Mouse (Mus musculus) hindbrain, postnatal 0 days (tissue): ENCODE measurements around the gene Olfr1308. TPM values are rescaled to one million over a fixed set of nuclear protein-coding genes. Genes with fewer than 3 reads are reported as not detected.

Experiments used
- ATAC-seq: fragments of 200-750 bp; cut with Nextera tagmentation; 2 replicates; pipeline ENCODE4 v1.8.0; 2017; ENCODE audit warnings: mild to moderate bottlenecking, moderate TSS enrichment, moderate library complexity
- DNase-seq: peaks from one replicate; pipeline ENCODE4 v3.0.0-alpha.2; 2015; ENCODE audit warnings: low spot score
- H3K27ac ChIP-seq: fragments of 300-500 bp; sonication (generic); 2 replicates; pipeline ENCODE4 v1.5.1; 2014; ENCODE audit warnings: mild to moderate bottlenecking
- H3K27me3 ChIP-seq: fragments of 300-500 bp; sonication (generic); 2 replicates; pipeline ENCODE4 v1.6.1; 2014; ENCODE audit warnings: low read length, mixed read lengths; ENCODE audit not compliant: insufficient read depth
- H3K36me3 ChIP-seq: fragments of 300-500 bp; sonication (generic); 2 replicates; pipeline ENCODE4 v1.6.1; 2014; ENCODE audit warnings: low read length, mixed read lengths; ENCODE audit not compliant: insufficient read depth
- H3K4me1 ChIP-seq: fragments of 300-500 bp; sonication (generic); 2 replicates; pipeline ENCODE4 v1.6.1; 2014; ENCODE audit warnings: antibody characterized with exemption, low read length, mixed read lengths; ENCODE audit not compliant: insufficient read depth
- H3K4me2 ChIP-seq: fragments of 300-500 bp; sonication (generic); 2 replicates; pipeline ENCODE4 v1.6.1; 2014; ENCODE audit warnings: low read depth, mild to moderate bottlenecking, low read length, moderate library complexity, mixed read lengths
- H3K4me3 ChIP-seq: fragments of 300-500 bp; sonication (generic); 2 replicates; pipeline ENCODE4 v1.5.1; 2014; ENCODE audit warnings: low read length
- H3K9ac ChIP-seq: fragments of 300-500 bp; sonication (generic); replicated peaks from 2 replicates; pipeline ENCODE4 v1.6.1; 2014; ENCODE audit warnings: mild to moderate bottlenecking, low read length, moderate library complexity, mixed read lengths
- H3K9me3 ChIP-seq: fragments of 300-500 bp; sonication (generic); 2 replicates; pipeline ENCODE4 v1.6.1; 2016; ENCODE audit warnings: low read length, mixed read lengths
- CTCF ChIP-seq: IDR thresholded peaks from 2 replicates; pipeline ENCODE4 v1.5.1; 2016; ENCODE audit warnings: antibody characterized with exemption, control low read depth, low read depth
- WGBS: fragments of 180-500 bp; shearing (Covaris S2); extraction: QIAGEN DNeasy Blood & Tissue Kit; methylation state at CpG from one replicate; pipeline ENCODE4 v1.1.7; 2014; 5-methylcytosine and 5-hydroxymethylcytosine counted together
- polyA plus RNA-seq: library from polyadenylated mRNA; unstranded; fragments of >200 nt; fragmentation: Nextera tagmentation; extraction: Ambion mirVana; gene quantifications from 2 replicates; pipeline ENCODE4 v1.2.1, GENCODE M21; 2015
- total RNA-seq: library from RNA; depleted of rRNA; stranded (reverse); fragments of >200 nt; gene quantifications from 2 replicates; pipeline ENCODE4 v1.2.3, GENCODE M21; 2014; rRNA removed

The Olfr1308 gene
- total RNA-seq = not detected in 2 replicates
- not detected in 2 replicates for polyA plus RNA-seq

GRCm38 (mm10) chr2:111964844-111965243, at the start of gene Olfr1308:
Gene Olfr1308, minus strand, starts transcription at chr2:111964944.
- H3K4me2 ChIP-seq = no peak within 1 kb of the TSS
- H3K4me3 ChIP-seq = no peak within 1 kb of the TSS
- H3K27me3 ChIP-seq = no peaks in the 10 kb centered on the region
- no peak for DNase-seq
- H3K9me3 ChIP-seq = no peaks in the 10 kb centered on the region
- no peak within 1 kb of the TSS for H3K9ac ChIP-seq
- H3K36me3 ChIP-seq = no peaks in the 10 kb centered on the region
- 56% methylated on average over 1 of the region's 1 CpGs for WGBS
- H3K27ac ChIP-seq = no peak within 1 kb of the TSS
- H3K4me1 ChIP-seq = no peaks in the 10 kb centered on the region
- no peak for ATAC-seq
- TF ChIP-seq CTCF = no peak

- Histone ChIP-seq H3K36me3 (no peaks in the 10 kb centered on the region), H3K27me3 (no peaks in the 10 kb centered on the region), H3K27ac (no peak within 1 kb of the TSS), H3K9ac (no peak within 1 kb of the TSS), H3K4me2 (no peak within 1 kb of the TSS), H3K9me3 (0 out of 2 replicates have a peak, but pooled peaks cover 2% of the 10 kb centered on the region), H3K4me3 (no peak within 1 kb of the TSS), H3K4me1 (no peaks in the 10 kb centered on the region)
- TF ChIP-seq CTCF = no peak
- ATAC-seq (no peak), DNase-seq (no peak)
These were observed 47.9 kb upstream of the Olfr1308 start, which contains the start of gene Olfr1310 for GRCm38 (mm10) chr2:112012608-112013007. Gene Olfr1310, minus strand, starts transcription at chr2:112012708.

GRCm38 (mm10) chr2:111990181-111990580, 25.4 kb upstream of the Olfr1308 start, which contains the start of gene Olfr1309:
Gene Olfr1309, minus strand, starts transcription at chr2:111990281.
- ATAC-seq (no peak), DNase-seq (no peak)
- H3K4me1 ChIP-seq = no peaks in the 10 kb centered on the region
- no peak within 1 kb of the TSS for H3K27ac ChIP-seq
- H3K9me3 ChIP-seq = no peaks in the 10 kb centered on the region
- 67% methylated on average over 1 of the region's 1 CpGs for WGBS
- TF ChIP-seq CTCF = no peak
- no peaks in the 10 kb centered on the region for H3K36me3 ChIP-seq
- no peak within 1 kb of the TSS for H3K9ac ChIP-seq
- H3K4me2 ChIP-seq = no peak within 1 kb of the TSS
- H3K27me3 ChIP-seq = no peaks in the 10 kb centered on the region
- no peak within 1 kb of the TSS for H3K4me3 ChIP-seq

- Histone ChIP-seq H3K27ac (no peak within 1 kb of the TSS), H3K4me1 (no peaks in the 10 kb centered on the region), H3K9ac (no peak within 1 kb of the TSS), H3K27me3 (no peaks in the 10 kb centered on the region), H3K4me2 (no peak within 1 kb of the TSS), H3K9me3 (no peaks in the 10 kb centered on the region), H3K36me3 (no peaks in the 10 kb centered on the region), H3K4me3 (no peak within 1 kb of the TSS)
- ATAC-seq = no peak
- WGBS = 74% methylated on average over 1 of the region's 1 CpGs
- DNase-seq = no peak
- TF ChIP-seq CTCF = no peak
These were observed 15.4 kb downstream of the Olfr1308 start, which contains the start of gene Olfr1307 for GRCm38 (mm10) chr2:111949340-111949739. Gene Olfr1307, minus strand, starts transcription at chr2:111949440.

GRCm38 (mm10) chr2:111916171-111916570, 48.6 kb downstream of the Olfr1308 start, which contains the start of gene Olfr1306:
Gene Olfr1306, minus strand, starts transcription at chr2:111916271.
- Histone ChIP-seq H3K4me3 (no peak within 1 kb of the TSS), H3K36me3 (no peaks in the 10 kb centered on the region), H3K27me3 (no peaks in the 10 kb centered on the region), H3K9ac (no peak within 1 kb of the TSS), H3K9me3 (no peaks in the 10 kb centered on the region), H3K27ac (no peak within 1 kb of the TSS), H3K4me2 (no peak within 1 kb of the TSS), H3K4me1 (no peaks in the 10 kb centered on the region)
- ATAC-seq = no peak
- 83% methylated on average over 1 of the region's 1 CpGs for WGBS
- DNase-seq = no peak
- TF ChIP-seq CTCF = no peak

Other genes starting within 250 kb of the Olfr1308 start
- gene Olfr1301, start 213.9 kb downstream of the Olfr1308 start, total RNA-seq = not detected in 2 replicates
- not detected in 2 replicates for gene Olfr1301, start 213.9 kb downstream of the Olfr1308 start, polyA plus RNA-seq
- gene Olfr1302, start 187.5 kb downstream of the Olfr1308 start, total RNA-seq = not detected in 2 replicates
- 0.10 TPM in 1 of 2 replicates, not detected in the other for gene Olfr1302, start 187.5 kb downstream of the Olfr1308 start, polyA plus RNA-seq
- gene Olfr1303, start 144.6 kb downstream of the Olfr1308 start, total RNA-seq = not detected in 2 replicates
- gene Olfr1303, start 144.6 kb downstream of the Olfr1308 start, polyA plus RNA-seq = not detected in 2 replicates
- not detected in 2 replicates for gene Olfr1305, start 87.8 kb downstream of the Olfr1308 start, total RNA-seq
- not detected in 2 replicates for gene Olfr1305, start 87.8 kb downstream of the Olfr1308 start, polyA plus RNA-seq
- gene Olfr1306, start 48.7 kb downstream of the Olfr1308 start, total RNA-seq = not detected in 2 replicates
- gene Olfr1306, start 48.7 kb downstream of the Olfr1308 start, polyA plus RNA-seq = not detected in 2 replicates
- not detected in 2 replicates for gene Olfr1307, start 15.5 kb downstream of the Olfr1308 start, total RNA-seq
- not detected in 2 replicates for gene Olfr1307, start 15.5 kb downstream of the Olfr1308 start, polyA plus RNA-seq
- gene Olfr1309, start 25.3 kb upstream of the Olfr1308 start, total RNA-seq = 0.11 TPM in 1 of 2 replicates, not detected in the other
- gene Olfr1309, start 25.3 kb upstream of the Olfr1308 start, polyA plus RNA-seq = not detected in 2 replicates
- not detected in 2 replicates for gene Olfr1310, start 47.8 kb upstream of the Olfr1308 start, total RNA-seq
- not detected in 2 replicates for gene Olfr1310, start 47.8 kb upstream of the Olfr1308 start, polyA plus RNA-seq
- not detected in 2 replicates for gene Olfr1311, start 59.5 kb upstream of the Olfr1308 start, total RNA-seq
- not detected in 2 replicates for gene Olfr1311, start 59.5 kb upstream of the Olfr1308 start, polyA plus RNA-seq
- gene Olfr1312, start 85.3 kb upstream of the Olfr1308 start, total RNA-seq = not detected in 2 replicates
- not detected in 2 replicates for gene Olfr1312, start 85.3 kb upstream of the Olfr1308 start, polyA plus RNA-seq
- not detected in 2 replicates for gene Olfr1313, start 112.9 kb upstream of the Olfr1308 start, total RNA-seq
- gene Olfr1313, start 112.9 kb upstream of the Olfr1308 start, polyA plus RNA-seq = not detected in 2 replicates
- not detected in 2 replicates for gene Olfr1314, start 131.8 kb upstream of the Olfr1308 start, total RNA-seq
- not detected in 2 replicates for gene Olfr1314, start 131.8 kb upstream of the Olfr1308 start, polyA plus RNA-seq
- gene Olfr1315-ps1, start 150.5 kb upstream of the Olfr1308 start, total RNA-seq = 0.21 TPM in 1 of 2 replicates, not detected in the other
- gene Olfr1315-ps1, start 150.5 kb upstream of the Olfr1308 start, polyA plus RNA-seq = not detected in 2 replicates
- not detected in 2 replicates for gene Olfr1316, start 170.0 kb upstream of the Olfr1308 start, total RNA-seq
- not detected in 2 replicates for gene Olfr1316, start 170.0 kb upstream of the Olfr1308 start, polyA plus RNA-seq
- gene Olfr1317, start 175.4 kb upstream of the Olfr1308 start, total RNA-seq = not detected in 2 replicates
- not detected in 2 replicates for gene Olfr1317, start 175.4 kb upstream of the Olfr1308 start, polyA plus RNA-seq
- gene Olfr1318, start 189.3 kb upstream of the Olfr1308 start, total RNA-seq = not detected in 2 replicates
- 0.14 TPM in 2 replicates for gene Olfr1318, start 189.3 kb upstream of the Olfr1308 start, polyA plus RNA-seq